Mouse (Mus musculus) kidney, adult 2 months (tissue): ENCODE measurements around the gene Srsf10. TPM values are rescaled to one million over a fixed set of nuclear protein-coding genes. Genes with fewer than 3 reads are reported as not detected.
A peak's percentile ranks its signal among the peaks of the same experiment; 100 is the strongest.

Experiments used
- DNase-seq: peaks from one replicate; pipeline ENCODE4 v3.0.0; 2021
- H3K27ac ChIP-seq: fragments of 200-500 bp; 2 replicates; pipeline ENCODE4 v1.5.1; 2012; ENCODE audit warnings: low read depth, low read length, control low read depth, inconsistent platforms; ENCODE audit not compliant: insufficient read depth
- H3K27me3 ChIP-seq: fragments of 200-500 bp; replicated peaks from 2 replicates; pipeline ENCODE4 v1.6.1; 2012; ENCODE audit warnings: mild to moderate bottlenecking, moderate library complexity, low read length, inconsistent platforms; ENCODE audit not compliant: control insufficient read depth, insufficient read depth
- H3K36me3 ChIP-seq: fragments of 200-500 bp; 2 replicates; pipeline ENCODE4 v1.6.1; 2012; ENCODE audit warnings: mild to moderate bottlenecking, moderate library complexity, low read length, inconsistent platforms; ENCODE audit not compliant: control insufficient read depth, insufficient read depth
- H3K4me1 ChIP-seq: fragments of 200-500 bp; 2 replicates; pipeline ENCODE4 v1.6.1; 2011; ENCODE audit warnings: low read length; ENCODE audit not compliant: control insufficient read depth, insufficient read depth
- H3K4me3 ChIP-seq: fragments of 200-500 bp; 2 replicates; pipeline ENCODE4 v1.5.1; 2011; ENCODE audit warnings: mild to moderate bottlenecking, low read depth, low read length, control low read depth; ENCODE audit not compliant: insufficient read depth
- CTCF ChIP-seq: fragments of 200-500 bp; conservative IDR thresholded peaks from 2 replicates; pipeline ENCODE4 v1.5.1; 2011; ENCODE audit warnings: low read depth, mild to moderate bottlenecking, control low read depth, low read length, moderate library complexity, mixed read lengths; ENCODE audit not compliant: insufficient read depth, insufficient read length
- POLR2A ChIP-seq: fragments of 200-500 bp; IDR thresholded peaks from one replicate; pipeline ENCODE4 v1.6.1; 2011; ENCODE audit warnings: low read depth, low read length, control low read depth
- WGBS: fragments of 180-500 bp; shearing (Covaris S2); methylation state at CpG from one replicate; pipeline ENCODE4 v1.1.7; 2018; 5-methylcytosine and 5-hydroxymethylcytosine counted together
- polyA plus RNA-seq: library from polyadenylated mRNA; depleted of rRNA; stranded (reverse); fragments of >200 nt; gene quantifications from 2 replicates; pipeline ENCODE4 v1.2.3, GENCODE M21; 2012

Gene Srsf10
- polyA plus RNA-seq, 1 experiment, result 43.4 TPM

GRCm38 (mm10) chr4:135844400-135844799 is 11.1 kb upstream of the Srsf10 start:
- TF ChIP-seq POLR2A, result no peak
- H3K27me3 ChIP-seq, result no peaks in the 10 kb centered on the region
- H3K36me3 ChIP-seq, result no peaks in the 10 kb centered on the region
- 80% methylated on average over 6 of the region's 6 CpGs for WGBS
- H3K4me1 ChIP-seq, result peaks cover under 1% of the 10 kb centered on the region; the same call in 1 of the 2 replicates
- no peak overlapping the region for H3K4me3 ChIP-seq
- no peak overlapping the region for H3K27ac ChIP-seq
- DNase-seq, result no peak

- no peaks in the 10 kb centered on the region for H3K4me1 ChIP-seq
- H3K27ac ChIP-seq, result no peak overlapping the region
- TF ChIP-seq POLR2A (no peak), CTCF (no peak)
- H3K4me3 ChIP-seq, result no peak overlapping the region
- no peaks in the 10 kb centered on the region for H3K36me3 ChIP-seq
- no peaks in the 10 kb centered on the region for H3K27me3 ChIP-seq
- WGBS, result 36% methylated on average over 5 of the region's 5 CpGs
- peak; percentile 37 for DNase-seq
Observed at GRCm38 (mm10) chr4:135847581-135847980, 8.0 kb upstream of the Srsf10 start.

- Histone ChIP-seq H3K36me3 (no peaks in the 10 kb centered on the region), H3K4me3 (no peak overlapping the region), H3K4me1 (peaks cover 3% of the 10 kb centered on the region; the same call in 1 of the 2 replicates), H3K27ac (no peak overlapping the region), H3K27me3 (no peaks in the 10 kb centered on the region)
- DNase-seq, result no peak
- 54% methylated on average over 13 of the region's 13 CpGs for WGBS
- TF ChIP-seq POLR2A (no peak), CTCF (no peak)
Observed at GRCm38 (mm10) chr4:135850411-135851095, 5.0 kb upstream of the Srsf10 start.

- no peak for TF ChIP-seq POLR2A
- TF ChIP-seq CTCF, result no peak
- Histone ChIP-seq H3K27me3 (no peaks in the 10 kb centered on the region), H3K4me3 (no peak overlapping the region), H3K27ac (no peak overlapping the region), H3K4me1 (peaks cover 3% of the 10 kb centered on the region; the same call in 1 of the 2 replicates), H3K36me3 (no peaks in the 10 kb centered on the region)
- 91% methylated on average over 9 of the region's 9 CpGs for WGBS
- no peak for DNase-seq
Observed at GRCm38 (mm10) chr4:135851942-135852341, 3.6 kb upstream of the Srsf10 start.

- DNase-seq, result no peak
- H3K36me3 ChIP-seq, result no peaks in the 10 kb centered on the region
- no peaks in the 10 kb centered on the region for H3K27me3 ChIP-seq
- H3K4me3 ChIP-seq, result no peak overlapping the region
- H3K27ac ChIP-seq, result no peak overlapping the region
- WGBS, result 94% methylated on average over 14 of the region's 14 CpGs
- TF ChIP-seq POLR2A (no peak), CTCF (no peak)
- H3K4me1 ChIP-seq, result peaks cover 11% of the 10 kb centered on the region
Observed at GRCm38 (mm10) chr4:135853987-135854546, 1.5 kb upstream of the Srsf10 start.

- Histone ChIP-seq H3K27ac (no peak overlapping the region), H3K27me3 (no peaks in the 10 kb centered on the region), H3K4me3 (no peak overlapping the region), H3K4me1 (peaks cover 17% of the 10 kb centered on the region), H3K36me3 (no peaks in the 10 kb centered on the region)
- WGBS, result 74% methylated on average over 11 of the region's 11 CpGs
- no peak for TF ChIP-seq POLR2A
- TF ChIP-seq CTCF, result no peak
- DNase-seq, result no peak
Observed at GRCm38 (mm10) chr4:135854630-135855029, 917 bp upstream of the Srsf10 start.

GRCm38 (mm10) chr4:135855080-135855479 is 467 bp upstream of the Srsf10 start:
- Histone ChIP-seq H3K27me3 (no peaks in the 10 kb centered on the region), H3K4me3 (peak overlapping the region; percentile 87), H3K4me1 (peaks cover 22% of the 10 kb centered on the region), H3K27ac (peak overlapping the region; percentile 97), H3K36me3 (no peaks in the 10 kb centered on the region)
- DNase-seq, result no peak
- WGBS, result 7% methylated on average over 6 of the region's 6 CpGs
- TF ChIP-seq CTCF (no peak), POLR2A (no peak)
